Mouse (Mus musculus): ENCODE measurements around the gene Oxgr1. TPM values are rescaled to one million over a fixed set of nuclear protein-coding genes. Genes with fewer than 3 reads are reported as not detected.

Gene Oxgr1
- polyA plus RNA-seq (2012; rRNA removed), result 2.3 and 2.7 TPM in 2 replicates

DNA sequence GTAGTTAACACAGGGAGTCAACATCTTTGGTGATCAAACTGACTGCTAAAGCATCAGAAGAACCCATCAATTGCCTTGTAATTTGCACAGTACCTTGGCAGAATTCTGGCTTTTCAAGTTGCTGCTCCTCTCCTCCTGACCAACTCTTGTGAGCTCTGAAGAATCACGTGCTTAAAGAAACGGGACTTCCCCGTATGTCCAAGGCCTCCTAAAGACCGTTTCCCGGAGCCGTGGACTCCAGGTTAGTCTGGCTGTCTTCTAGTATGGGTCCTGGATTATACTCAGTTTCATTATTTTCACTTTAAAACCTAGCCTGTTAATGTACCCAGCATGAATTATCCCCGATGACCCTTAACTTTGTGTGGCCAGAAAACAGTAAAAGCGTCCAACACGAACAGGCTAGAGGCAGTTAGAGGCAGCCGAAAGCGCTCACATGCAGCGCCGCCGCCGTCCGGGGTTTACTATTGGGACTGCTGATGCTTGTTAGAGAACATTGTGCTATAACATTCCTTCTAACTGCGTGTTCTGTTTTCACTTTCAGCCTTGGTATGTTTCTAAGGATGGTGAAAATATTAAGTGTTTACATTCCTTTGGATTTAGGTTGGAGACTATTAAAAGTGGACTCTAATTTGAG is at the start of gene Oxgr1:
Oxgr1 (minus strand) TSS at position 249 of the 634 bp plus-strand sequence.
- Histone ChIP-seq H3K27me3 (ENCODE audit: control insufficient read depth, insufficient read depth, low read length) (no peaks in the 10 kb centered on the region), H3K4me3 (ENCODE audit: control insufficient read depth, low read depth, low read length) (no peak within 1 kb of the TSS), H3K4me1 (ENCODE audit: control insufficient read depth, insufficient read depth, low read length) (no peaks in the 10 kb centered on the region), H3K36me3 (ENCODE audit: control insufficient read depth, insufficient read depth, low read length) (no peaks in the 10 kb centered on the region), H3K27ac (ENCODE audit: control insufficient read depth, insufficient read depth, low read depth, low read length) (no peak within 1 kb of the TSS)
- TF ChIP-seq POLR2A (IDR thresholded peaks at IDR 0.05; ENCODE audit: control insufficient read depth, low read depth, low read length) (no peak), CTCF (IDR thresholded peaks at IDR 0.05; ENCODE audit: control insufficient read depth, insufficient read depth, insufficient replicate concordance, low read depth, low read length) (no peak)

- no peak for TF ChIP-seq POLR2A (IDR thresholded peaks at IDR 0.05; ENCODE audit: control insufficient read depth, low read depth, low read length)
- no peak for TF ChIP-seq CTCF (IDR thresholded peaks at IDR 0.05; ENCODE audit: control insufficient read depth, insufficient read depth, insufficient replicate concordance, low read depth, low read length)
- H3K27me3 ChIP-seq (ENCODE audit: control insufficient read depth, insufficient read depth, low read length), result no peaks in the 10 kb centered on the region
- peaks cover 5% of the 10 kb centered on the region for H3K4me1 ChIP-seq (ENCODE audit: control insufficient read depth, insufficient read depth, low read length)
- no peak overlapping the region for H3K27ac ChIP-seq (ENCODE audit: control insufficient read depth, insufficient read depth, low read depth, low read length)
- no peaks in the 10 kb centered on the region for H3K36me3 ChIP-seq (ENCODE audit: control insufficient read depth, insufficient read depth, low read length)
- H3K4me3 ChIP-seq (ENCODE audit: control insufficient read depth, low read depth, low read length), result no peak overlapping the region
Observed at GRCm38 (mm10) chr14:120090401-120090800, 48.2 kb upstream of the Oxgr1 start.

DNA sequence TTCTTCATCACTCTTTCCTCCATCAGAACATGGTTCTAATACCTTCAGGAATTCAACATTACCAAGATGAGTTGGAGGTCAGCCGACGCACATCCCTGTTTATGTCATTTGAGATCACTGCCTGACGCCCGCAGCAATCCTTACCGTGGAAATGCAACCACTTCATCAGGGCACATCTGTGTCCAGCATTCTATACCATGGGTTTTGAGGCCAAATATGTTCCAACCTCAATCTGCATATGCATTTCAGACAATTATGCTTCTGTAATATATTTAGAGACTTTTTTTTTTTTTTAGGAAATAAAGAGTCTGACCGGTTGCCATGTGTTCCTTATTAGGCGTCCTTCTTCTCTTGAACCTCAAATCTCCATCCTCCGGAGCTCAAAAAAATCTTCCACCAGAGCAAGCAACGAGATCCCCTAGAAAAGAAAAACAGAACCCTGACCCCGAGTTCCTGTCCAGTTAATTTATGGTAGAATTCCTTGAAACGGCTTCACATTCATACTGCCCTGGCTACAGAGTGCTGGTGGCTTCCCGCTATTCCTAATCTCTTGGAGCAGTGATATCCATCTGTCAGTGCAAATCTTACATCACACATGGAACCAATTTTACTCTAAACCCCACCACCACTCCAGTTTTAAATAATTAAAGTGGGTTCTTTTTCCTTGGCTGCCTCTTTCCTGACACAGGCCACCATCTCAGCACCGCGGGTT is 47.6 kb upstream of the Oxgr1 start:
- no peaks in the 10 kb centered on the region for H3K27me3 ChIP-seq (ENCODE audit: control insufficient read depth, insufficient read depth, low read length)
- H3K36me3 ChIP-seq (ENCODE audit: control insufficient read depth, insufficient read depth, low read length), result no peaks in the 10 kb centered on the region
- peaks cover 5% of the 10 kb centered on the region for H3K4me1 ChIP-seq (ENCODE audit: control insufficient read depth, insufficient read depth, low read length)
- H3K27ac ChIP-seq (ENCODE audit: control insufficient read depth, insufficient read depth, low read depth, low read length), result no peak overlapping the region
- TF ChIP-seq POLR2A (IDR thresholded peaks at IDR 0.05; ENCODE audit: control insufficient read depth, low read depth, low read length) (no peak), CTCF (IDR thresholded peaks at IDR 0.05; ENCODE audit: control insufficient read depth, insufficient read depth, insufficient replicate concordance, low read depth, low read length) (no peak)
- no peak overlapping the region for H3K4me3 ChIP-seq (ENCODE audit: control insufficient read depth, low read depth, low read length)

- Histone ChIP-seq H3K27ac (ENCODE audit: control insufficient read depth, insufficient read depth, low read depth, low read length) (no peak overlapping the region), H3K27me3 (ENCODE audit: control insufficient read depth, insufficient read depth, low read length) (no peaks in the 10 kb centered on the region), H3K36me3 (ENCODE audit: control insufficient read depth, insufficient read depth, low read length) (no peaks in the 10 kb centered on the region), H3K4me1 (ENCODE audit: control insufficient read depth, insufficient read depth, low read length) (peaks cover 5% of the 10 kb centered on the region), H3K4me3 (ENCODE audit: control insufficient read depth, low read depth, low read length) (no peak overlapping the region)
- TF ChIP-seq CTCF (IDR thresholded peaks at IDR 0.05; ENCODE audit: control insufficient read depth, insufficient read depth, insufficient replicate concordance, low read depth, low read length) (no peak), POLR2A (IDR thresholded peaks at IDR 0.05; ENCODE audit: control insufficient read depth, low read depth, low read length) (no peak)
Observed at GRCm38 (mm10) chr14:120089006-120089648, 46.9 kb upstream of the Oxgr1 start.

DNA sequence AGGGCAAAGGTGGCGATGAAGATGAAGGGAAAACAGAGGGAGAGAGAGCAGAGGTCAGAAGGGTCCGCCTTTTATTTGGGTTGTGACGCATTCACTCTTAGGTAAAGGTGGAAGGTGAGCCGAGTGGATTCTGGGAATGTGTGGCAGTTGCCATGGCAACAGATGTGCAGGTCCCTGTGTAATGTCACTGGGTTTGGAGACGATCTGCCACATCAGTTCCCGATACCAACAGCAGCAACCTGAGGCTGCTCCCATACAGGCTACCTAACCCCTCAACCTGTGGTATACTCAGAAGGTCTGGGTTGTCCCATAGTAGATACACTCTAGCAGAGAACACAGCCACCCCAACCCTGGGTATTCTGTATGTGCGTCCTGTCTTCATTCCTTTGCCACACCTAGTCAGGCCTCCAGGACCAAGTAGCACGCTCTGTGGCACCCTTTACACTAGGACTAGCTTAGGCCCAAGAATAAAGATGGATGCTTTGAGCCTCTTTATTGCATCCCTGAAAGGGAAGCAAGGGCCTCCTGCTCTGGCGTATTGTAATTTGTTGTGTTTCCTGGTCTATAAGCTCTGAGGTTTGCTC is 41.9 kb upstream of the Oxgr1 start:
- no peak overlapping the region for H3K4me3 ChIP-seq (ENCODE audit: control insufficient read depth, low read depth, low read length)
- H3K36me3 ChIP-seq (ENCODE audit: control insufficient read depth, insufficient read depth, low read length), result no peaks in the 10 kb centered on the region
- peaks cover 5% of the 10 kb centered on the region for H3K4me1 ChIP-seq (ENCODE audit: control insufficient read depth, insufficient read depth, low read length)
- H3K27ac ChIP-seq (ENCODE audit: control insufficient read depth, insufficient read depth, low read depth, low read length), result no peak overlapping the region
- TF ChIP-seq POLR2A (IDR thresholded peaks at IDR 0.05; ENCODE audit: control insufficient read depth, low read depth, low read length), result no peak
- no peak for TF ChIP-seq CTCF (IDR thresholded peaks at IDR 0.05; ENCODE audit: control insufficient read depth, insufficient read depth, insufficient replicate concordance, low read depth, low read length)
- H3K27me3 ChIP-seq (ENCODE audit: control insufficient read depth, insufficient read depth, low read length), result no peaks in the 10 kb centered on the region

- H3K4me1 ChIP-seq (ENCODE audit: control insufficient read depth, insufficient read depth, low read length), result no peaks in the 10 kb centered on the region
- TF ChIP-seq CTCF (IDR thresholded peaks at IDR 0.05; ENCODE audit: control insufficient read depth, insufficient read depth, insufficient replicate concordance, low read depth, low read length), result no peak
- no peak for TF ChIP-seq POLR2A (IDR thresholded peaks at IDR 0.05; ENCODE audit: control insufficient read depth, low read depth, low read length)
- H3K27ac ChIP-seq (ENCODE audit: control insufficient read depth, insufficient read depth, low read depth, low read length), result no peak overlapping the region
Observed at GRCm38 (mm10) chr14:120076192-120076591, 34.0 kb upstream of the Oxgr1 start.

GRCm38 (mm10) chr14:120075746-120076145 is 33.5 kb upstream of the Oxgr1 start:
- H3K36me3 ChIP-seq (ENCODE audit: control insufficient read depth, insufficient read depth, low read length), result no peaks in the 10 kb centered on the region
- no peak overlapping the region for H3K4me3 ChIP-seq (ENCODE audit: control insufficient read depth, low read depth, low read length)
- no peak overlapping the region for H3K27ac ChIP-seq (ENCODE audit: control insufficient read depth, insufficient read depth, low read depth, low read length)
- H3K4me1 ChIP-seq (ENCODE audit: control insufficient read depth, insufficient read depth, low read length), result no peaks in the 10 kb centered on the region
- H3K27me3 ChIP-seq (ENCODE audit: control insufficient read depth, insufficient read depth, low read length), result no peaks in the 10 kb centered on the region
- TF ChIP-seq CTCF (IDR thresholded peaks at IDR 0.05; ENCODE audit: control insufficient read depth, insufficient read depth, insufficient replicate concordance, low read depth, low read length), result no peak
- no peak for TF ChIP-seq POLR2A (IDR thresholded peaks at IDR 0.05; ENCODE audit: control insufficient read depth, low read depth, low read length)

More at GRCm38 (mm10) chr14:120076192-120076591, 34.0 kb upstream of the Oxgr1 start:
- Histone ChIP-seq H3K36me3 (ENCODE audit: control insufficient read depth, insufficient read depth, low read length) (no peaks in the 10 kb centered on the region), H3K4me3 (ENCODE audit: control insufficient read depth, low read depth, low read length) (no peak overlapping the region), H3K27me3 (ENCODE audit: control insufficient read depth, insufficient read depth, low read length) (no peaks in the 10 kb centered on the region)
